Mouse (Mus musculus) adrenal gland, postnatal 14 days (tissue): ENCODE measurements around the gene Galntl6. TPM values are rescaled to one million over a fixed set of nuclear protein-coding genes. Genes with fewer than 3 reads are reported as not detected.
A peak's percentile ranks its signal among the peaks of the same experiment; 100 is the strongest.

Experiments
- DNase-seq: peaks from one replicate; pipeline ENCODE4 v3.0.0; 2021; ENCODE audit warnings: mixed read lengths
- total RNA-seq: library from RNA; stranded (reverse); gene quantifications from 2 replicates; pipeline ENCODE4 v1.2.3, GENCODE M21; 2021

The Galntl6 gene
- total RNA-seq, 1 experiment from 2014 or later: 0.70 TPM

- no peak for DNase-seq
These were observed 949.9 kb downstream of the Galntl6 start for GRCm38 (mm10) chr8:57962286-57963110.

GRCm38 (mm10) chr8:57959136-57959535 lies 953.3 kb downstream of the Galntl6 start:
- DNase-seq: no peak

GRCm38 (mm10) chr8:57958121-57958901 lies 954.1 kb downstream of the Galntl6 start:
- DNase-seq: no peak

- DNase-seq: peak; percentile 32
These were observed 956.9 kb downstream of the Galntl6 start for GRCm38 (mm10) chr8:57955501-57955900.

- no peak for DNase-seq
These were observed 971.3 kb downstream of the Galntl6 start for GRCm38 (mm10) chr8:57941113-57941512.

- DNase-seq: no peak
These were observed 972.5 kb downstream of the Galntl6 start for GRCm38 (mm10) chr8:57939856-57940420.

- peak; percentile 74 for DNase-seq
These were observed 973.1 kb downstream of the Galntl6 start for GRCm38 (mm10) chr8:57939177-57939855.

GRCm38 (mm10) chr8:57927074-57927473 lies 985.4 kb downstream of the Galntl6 start:
- DNase-seq: no peak

- DNase-seq: no peak
These were observed 988.9 kb downstream of the Galntl6 start for GRCm38 (mm10) chr8:57923556-57923955.

GRCm38 (mm10) chr8:57923130-57923529 lies 989.3 kb downstream of the Galntl6 start:
- no peak for DNase-seq

- DNase-seq: no peak
These were observed 990.0 kb downstream of the Galntl6 start for GRCm38 (mm10) chr8:57922214-57923070.

GRCm38 (mm10) chr8:57920326-57920903 lies 992.0 kb downstream of the Galntl6 start:
- DNase-seq: no peak

GRCm38 (mm10) chr8:57918720-57919640 lies 993.5 kb downstream of the Galntl6 start:
- DNase-seq: no peak

GRCm38 (mm10) chr8:57893360-57893759 lies 1019.1 kb downstream of the Galntl6 start:
- DNase-seq: no peak

- no peak for DNase-seq
These were observed 1020.3 kb downstream of the Galntl6 start for GRCm38 (mm10) chr8:57892115-57892514.

- no peak for DNase-seq
These were observed 1022.3 kb downstream of the Galntl6 start for GRCm38 (mm10) chr8:57890159-57890558.

GRCm38 (mm10) chr8:57888831-57889230 lies 1023.6 kb downstream of the Galntl6 start:
- no peak for DNase-seq

- no peak for DNase-seq
These were observed 1033.0 kb downstream of the Galntl6 start for GRCm38 (mm10) chr8:57879452-57879851.

GRCm38 (mm10) chr8:57849074-57849473 lies 1063.4 kb downstream of the Galntl6 start:
- no peak for DNase-seq

- DNase-seq: no peak
These were observed 1069.0 kb downstream of the Galntl6 start for GRCm38 (mm10) chr8:57843461-57843860.
